Mouse (Mus musculus) lung, adult 2 months (tissue): ENCODE measurements around the gene Sctr.

Experiments
- CTCF ChIP-seq: fragments of 200-500 bp; IDR thresholded peaks from 2 replicates; pipeline ENCODE4 v1.5.1; 2011; ENCODE audit warnings: mild to moderate bottlenecking, low read length, control low read depth; ENCODE audit not compliant: insufficient read depth
- POLR2A ChIP-seq: fragments of 200-500 bp; IDR thresholded peaks from 2 replicates; pipeline ENCODE4 v1.6.1; 2011; ENCODE audit warnings: low read depth, mild to moderate bottlenecking, control low read depth, low read length, borderline replicate concordance; ENCODE audit errors: extremely low read depth

- TF ChIP-seq POLR2A = no peak
- no peak for TF ChIP-seq CTCF
Observed at GRCm38 (mm10) chr1:120111766-120112165, 105.1 kb downstream of the Sctr start.
